Mouse (Mus musculus) erythroblast, embryonic 14.5 days (primary cell): ENCODE measurements around the gene Csf3r.

Experiments
- GATA1 ChIP-seq: IDR thresholded peaks from 2 replicates; pipeline ENCODE4 v1.6.1; 2012; ENCODE audit warnings: low read length, inconsistent platforms, mixed read lengths
- TAL1 ChIP-seq: IDR thresholded peaks from 3 replicates; pipeline ENCODE4 v1.6.1; 2012; ENCODE audit warnings: low read length, inconsistent platforms, mixed read lengths

DNA sequence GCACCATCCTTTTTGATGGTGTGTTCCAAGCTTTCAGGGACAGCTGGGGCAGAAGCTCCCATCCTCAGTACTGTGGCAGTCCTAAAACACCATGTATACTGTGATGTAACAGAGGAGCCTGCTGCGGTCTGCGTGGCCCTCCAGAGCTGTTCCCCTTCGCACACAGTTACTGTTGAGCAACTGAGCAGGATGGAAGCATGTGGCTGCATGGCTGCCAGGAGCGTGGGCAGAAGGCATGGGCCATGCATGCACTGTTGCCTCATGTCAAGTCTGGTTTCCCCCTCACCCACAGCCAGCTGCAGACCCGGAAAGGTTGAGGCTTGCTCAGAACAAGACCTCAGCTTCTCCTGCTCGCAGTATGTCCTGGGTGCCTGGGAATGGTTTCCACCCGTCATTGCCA, 40.9 kb downstream of the Csf3r start:
- TF ChIP-seq TAL1 = no peak
- TF ChIP-seq GATA1 = no peak
